Mouse (Mus musculus) kidney, adult 9 months (tissue): ENCODE measurements around the gene Nell1.

Source experiments
- DNase-seq: peaks from one replicate; pipeline ENCODE4 v3.0.0; 2022

Nell1 gene

DNA sequence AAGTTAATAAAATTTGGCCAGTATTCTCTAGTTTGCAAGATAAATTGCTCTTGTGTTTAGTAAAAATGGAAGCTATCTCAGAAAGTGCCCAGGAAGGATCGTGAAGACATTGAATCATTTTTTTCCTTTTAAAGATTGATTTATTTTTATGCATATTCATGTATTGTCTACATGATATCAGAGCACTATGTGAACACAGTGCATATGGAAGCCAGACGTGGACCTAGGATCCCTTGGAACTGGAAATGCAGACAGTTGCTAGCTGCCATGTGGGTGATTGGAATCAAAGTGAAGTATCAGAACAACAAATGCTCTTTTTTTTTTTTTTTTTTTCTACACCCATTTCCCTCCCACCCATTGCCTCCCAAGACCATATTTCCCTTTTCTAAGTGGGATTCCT lies 79.0 kb downstream of the Nell1 start:
- no peak for DNase-seq

DNA sequence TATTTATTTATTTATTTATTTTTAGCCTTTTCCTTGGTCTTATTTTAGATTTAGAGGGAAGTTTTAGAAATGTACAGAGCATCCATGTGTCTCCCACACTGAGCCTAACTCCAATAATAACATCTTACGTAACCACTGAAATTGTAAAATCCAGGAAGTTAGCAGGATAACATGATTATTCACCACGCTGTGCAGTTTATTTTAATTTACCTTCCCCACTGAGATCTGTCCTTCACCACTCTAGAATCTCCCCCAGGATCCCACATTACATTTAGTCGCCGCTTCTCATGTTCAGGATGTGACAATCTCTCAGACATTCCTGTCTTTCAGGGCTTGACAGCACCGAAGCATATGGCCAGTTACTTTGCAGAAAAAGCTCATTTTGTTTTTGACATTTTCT lies 119.8 kb downstream of the Nell1 start:
- no peak for DNase-seq

DNA sequence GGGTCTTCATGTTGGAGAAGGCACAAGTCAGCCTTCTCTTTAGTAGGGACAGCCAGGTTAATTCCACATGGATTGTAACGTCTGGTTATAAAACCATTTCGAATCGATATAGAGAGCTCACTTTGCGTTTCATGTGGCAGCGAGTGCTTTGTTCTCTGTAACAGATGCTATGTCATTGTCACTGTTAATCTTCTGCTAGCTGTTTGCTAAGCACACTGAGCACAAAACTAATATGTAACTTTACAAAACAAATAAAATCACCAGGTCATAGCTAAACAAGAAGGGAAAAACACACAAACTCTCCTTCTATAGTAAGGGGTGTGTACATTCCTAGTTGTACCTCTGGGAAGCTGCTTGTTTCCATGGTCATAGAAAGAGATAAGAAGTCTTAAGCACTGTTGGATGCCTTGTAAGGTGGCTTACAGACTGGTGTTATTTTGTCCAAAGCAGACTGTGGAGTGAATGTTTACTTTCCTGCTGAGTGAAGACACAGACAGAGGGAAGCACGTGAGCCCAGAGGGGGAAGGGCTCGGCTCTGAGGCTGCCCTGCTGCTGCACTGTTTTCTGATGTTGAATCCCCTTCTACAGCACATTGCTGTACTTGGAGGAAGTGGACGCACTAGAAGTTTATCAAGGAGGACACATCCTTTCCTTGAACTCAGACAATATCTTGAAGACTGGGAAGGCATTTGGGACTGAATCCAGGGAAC lies 131.1 kb downstream of the Nell1 start:
- DNase-seq, result peak; percentile 17

- DNase-seq, result no peak
Measured at GRCm38 (mm10) chr7:50107261-50107660, 132.6 kb downstream of the Nell1 start.

DNA sequence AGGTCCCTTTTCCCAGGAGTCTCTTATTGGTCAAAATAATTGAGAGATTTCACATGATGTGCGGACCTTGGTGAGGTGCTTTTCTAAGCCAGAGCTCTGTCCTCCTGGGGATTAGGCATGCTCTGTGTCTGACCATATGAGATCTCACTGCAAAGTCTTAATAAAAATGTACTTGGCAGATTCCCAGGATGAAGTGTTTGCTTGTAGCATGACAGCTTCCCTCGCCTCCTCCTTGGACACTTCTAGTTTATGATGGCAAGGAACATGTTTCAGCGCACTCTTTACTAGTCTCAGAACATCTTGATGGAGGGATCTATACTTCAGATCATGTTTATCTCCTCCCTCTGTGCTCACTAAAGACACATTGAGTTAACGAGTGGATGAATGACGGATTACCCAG lies 143.7 kb downstream of the Nell1 start:
- no peak for DNase-seq

- DNase-seq, result no peak
Measured at GRCm38 (mm10) chr7:50137706-50138105, 163.0 kb downstream of the Nell1 start.

GRCm38 (mm10) chr7:50149326-50149725 lies 174.7 kb downstream of the Nell1 start:
- DNase-seq, result no peak

- no peak for DNase-seq
Measured at GRCm38 (mm10) chr7:50150838-50151237, 176.2 kb downstream of the Nell1 start.

GRCm38 (mm10) chr7:50153618-50154017 lies 179.0 kb downstream of the Nell1 start:
- no peak for DNase-seq

- DNase-seq, result no peak
Measured at GRCm38 (mm10) chr7:50162602-50163001, 187.9 kb downstream of the Nell1 start.

DNA sequence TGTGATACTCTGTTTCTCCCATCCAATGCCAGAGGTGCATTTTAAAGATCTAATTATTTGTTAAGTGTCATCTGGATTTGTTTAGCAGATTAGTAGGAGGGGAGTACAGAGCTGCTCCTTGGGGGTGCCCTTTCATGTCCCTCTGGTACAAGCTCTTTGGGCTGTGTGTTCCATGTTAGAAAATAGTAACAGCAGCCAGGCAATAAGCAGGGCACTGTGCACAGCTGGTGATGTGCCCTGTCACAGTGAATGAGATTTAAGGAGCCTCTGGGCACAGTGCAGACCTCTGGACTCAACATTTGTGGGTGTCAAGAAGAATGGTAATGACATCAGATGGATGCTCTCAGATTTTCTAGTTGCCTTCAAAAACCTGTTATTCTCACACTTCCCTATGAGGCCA lies 194.1 kb downstream of the Nell1 start:
- DNase-seq, result no peak

DNA sequence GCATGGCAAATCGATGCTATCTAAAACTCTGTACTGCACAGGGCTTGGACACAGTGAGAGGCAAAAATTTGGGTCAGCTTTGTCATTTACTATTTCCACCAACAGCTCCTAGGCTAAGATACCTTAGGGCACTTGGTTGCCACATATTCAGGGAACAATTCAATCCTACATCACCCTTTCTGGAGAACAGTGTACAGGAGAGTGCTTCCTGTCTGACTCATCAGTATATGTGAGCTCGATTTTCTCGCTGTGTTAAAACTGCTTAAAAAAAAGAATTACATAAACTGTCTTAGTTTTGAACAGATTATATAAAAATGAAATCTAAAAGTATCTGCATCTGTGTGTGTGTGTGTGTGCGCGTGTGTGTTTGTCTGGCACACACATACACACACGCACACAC lies 211.6 kb downstream of the Nell1 start:
- no peak for DNase-seq

DNA sequence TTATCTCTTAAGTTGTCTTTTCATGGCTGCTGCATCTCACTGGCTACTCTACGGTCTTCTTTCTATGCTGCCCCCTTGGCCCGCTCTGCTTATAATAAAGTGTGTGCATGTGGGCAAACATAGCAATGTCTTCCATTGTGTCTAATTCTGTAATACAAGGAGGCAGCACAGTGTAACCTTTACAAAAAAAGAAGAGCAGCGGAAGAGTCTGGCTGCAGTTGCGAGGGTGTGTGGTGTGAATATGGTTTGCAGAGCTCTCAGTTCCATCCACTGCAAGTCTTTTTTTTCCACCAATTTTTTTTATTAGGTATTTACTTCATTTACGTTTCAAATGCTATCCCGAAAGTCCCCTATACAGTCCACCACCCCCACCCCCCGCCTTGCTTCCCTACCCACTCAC lies 219.3 kb downstream of the Nell1 start:
- DNase-seq, result no peak

DNA sequence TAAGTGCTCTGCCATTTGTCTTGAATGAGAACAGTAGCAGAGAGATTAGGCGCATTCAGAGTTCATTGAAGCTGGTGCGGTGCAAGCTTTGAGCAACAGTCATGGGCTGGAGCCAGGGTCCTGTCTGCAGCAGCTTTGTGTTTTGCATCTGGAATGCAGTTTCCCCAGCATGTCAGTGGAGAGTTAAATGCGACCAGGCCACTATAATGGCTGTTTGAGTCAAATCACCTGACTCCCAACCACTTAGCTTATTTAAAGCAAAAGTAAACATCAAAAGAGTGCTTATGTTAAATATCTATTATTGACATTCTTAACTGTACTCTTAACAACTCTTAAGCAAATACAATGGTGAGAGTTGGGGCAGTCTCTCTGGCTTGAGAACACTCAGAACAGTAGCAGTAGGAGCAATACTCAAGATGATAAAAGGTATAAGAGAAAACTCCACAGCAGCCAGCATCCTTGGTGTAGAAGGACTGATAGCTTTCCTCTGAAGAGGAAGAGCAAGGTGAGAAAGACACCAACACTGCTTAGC lies 220.5 kb downstream of the Nell1 start:
- no peak for DNase-seq

GRCm38 (mm10) chr7:50205268-50205667 lies 230.6 kb downstream of the Nell1 start:
- peak; percentile 14 for DNase-seq

- DNase-seq, result no peak
Measured at GRCm38 (mm10) chr7:50210678-50211251, 236.1 kb downstream of the Nell1 start.

DNA sequence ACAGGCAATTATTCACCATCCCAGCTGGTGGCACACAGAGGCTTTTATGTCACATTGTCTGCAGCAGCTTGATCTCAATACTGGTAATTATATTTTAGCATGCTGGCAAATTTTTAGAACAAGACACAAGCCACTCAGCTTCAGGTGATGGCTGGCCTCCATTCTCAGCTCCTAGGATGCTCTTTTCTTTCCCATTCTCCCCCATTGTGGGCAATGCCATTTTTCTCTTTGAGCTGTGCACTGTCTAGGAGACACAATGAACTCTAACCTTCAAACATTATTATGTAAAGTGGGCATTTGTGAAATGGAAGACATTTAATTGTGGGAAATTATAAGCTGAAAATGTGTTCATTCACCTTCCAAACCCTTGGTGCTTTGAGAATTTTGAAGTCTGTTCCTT lies 247.2 kb downstream of the Nell1 start:
- DNase-seq, result no peak

- DNase-seq, result no peak
Measured at GRCm38 (mm10) chr7:50226621-50227020, 252.0 kb downstream of the Nell1 start.

DNA sequence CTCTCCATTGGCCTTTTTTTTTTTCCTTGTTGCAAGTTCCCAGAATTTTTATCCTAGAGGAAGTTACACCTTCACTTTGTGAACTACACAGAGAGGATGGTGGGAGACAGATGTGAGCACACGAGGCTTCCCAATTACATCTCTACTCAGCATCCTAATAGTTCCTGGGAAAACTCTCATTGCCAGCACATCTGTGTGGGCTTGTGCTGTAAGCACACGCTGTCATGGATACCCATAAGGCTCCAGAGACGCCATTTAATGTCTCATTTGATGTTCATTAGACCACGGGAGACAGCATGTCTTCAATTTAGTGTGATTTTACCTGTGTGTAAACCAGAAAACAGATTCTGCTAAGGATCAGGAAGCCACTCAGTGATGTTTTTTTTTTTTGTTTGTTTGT lies 253.6 kb downstream of the Nell1 start:
- no peak for DNase-seq

- no peak for DNase-seq
Measured at GRCm38 (mm10) chr7:50241213-50241612, 266.5 kb downstream of the Nell1 start.

- DNase-seq, result no peak
Measured at GRCm38 (mm10) chr7:50241634-50242273, 267.1 kb downstream of the Nell1 start.

GRCm38 (mm10) chr7:50253166-50253565 lies 278.5 kb downstream of the Nell1 start:
- DNase-seq, result no peak

- no peak for DNase-seq
Measured at GRCm38 (mm10) chr7:50260016-50260415, 285.4 kb downstream of the Nell1 start.

DNA sequence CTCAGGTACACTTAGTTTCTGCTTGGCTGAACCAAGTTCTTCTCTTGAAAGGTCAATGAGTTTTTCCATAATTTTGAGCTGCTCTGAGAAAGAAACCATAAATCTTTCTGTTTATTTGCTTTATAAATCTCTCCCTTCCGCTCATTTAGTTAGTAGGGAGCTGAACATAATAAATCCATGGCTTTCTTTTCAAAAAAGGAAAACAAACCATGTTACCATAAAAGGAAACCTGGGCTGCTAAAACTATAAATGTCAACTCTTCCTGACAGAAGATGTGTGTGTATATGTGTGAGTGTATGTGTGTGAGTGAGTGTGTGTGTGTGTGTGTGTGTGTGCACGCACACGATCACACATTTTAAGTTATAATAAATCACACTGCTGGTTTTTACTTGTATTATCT lies 320.8 kb downstream of the Nell1 start:
- DNase-seq, result no peak
